In genomic region chr12:27130544-27130943, GRCm38 (mm10) we compare ENCODE assay signal across 21 mouse cellular contexts.
A peak's percentile ranks its signal among the peaks of the same experiment; 100 is the strongest.
DNase-seq lines count a peak whose midpoint lies in the region; ATAC-seq lines count a peak whose summit lies in the region.
"Had no signal": no experiment of that assay in that cellular context is flagged by ENCODE, and none has a peak within 500 bp of the region (broad histone marks: within the 10 kb centered on the region; RNA-seq: fewer than 3 reads in every experiment).

No protein-coding gene starts in this region.

- peak; percentile 58; the same call in 1 of the 2 replicates for ATAC-seq in frontal cortex, adult (ENCODE audit: low TSS enrichment)
- no peak for ATAC-seq in inflammation-experienced regulatory T-cells, adult 6 months
- ATAC-seq: activated CD4-positive, CD25-positive, alpha-beta regulatory T cell, adult 4 months; CD4-positive, CD25-positive, alpha-beta regulatory T cell, adult 4 months; Patski had no signal

- intact Hi-C loops in heart, postnatal 36 days (cut with DNase I), result no loop called here

- no peak for DNase-seq in frontal cortex, postnatal 14 days (ENCODE audit: low spot score in 2 of 2)
- DNase-seq in heart, adult 11 months, result peak; percentile 13
- DNase-seq in heart, postnatal 36 days, result no peak
- peak; percentile 46 for DNase-seq in brain, adult 2 months (ENCODE audit: low read depth, low spot score)
- peak; percentile 29 for DNase-seq in telencephalon, adult 2 months (ENCODE audit: low read depth, low spot score)
- DNase-seq in urinary bladder, postnatal 10 days (ENCODE audit: low spot score), result no peak
- DNase-seq: adrenal gland, adult 2 months; adrenal gland, adult 8-10 months; adrenal gland, postnatal 10 days; adrenal gland, postnatal 14 days; adrenal gland, postnatal 25 days; adrenal gland, postnatal 36 days; B cell, adult 2 months; cerebellum, adult 11 months; cerebellum, adult 11-12 months; cerebellum, adult 18-20 months had no signal

Comparison
In these comparisons a context has a peak if more than half of its experiments do, and no peak if none do; other contexts are left out.
1. DNase-seq: peak in heart, adult 11 months (single experiment), brain, adult 2 months (single experiment) and telencephalon, adult 2 months (single experiment); none in frontal cortex, postnatal 14 days (0 of 2), heart, postnatal 36 days (0 of 2) and urinary bladder, postnatal 10 days (single experiment).